Mouse (Mus musculus) midbrain, embryonic 12.5 days (tissue): Measurements from ENCODE around the gene Mfn2. TPM values are rescaled to one million over a fixed set of nuclear protein-coding genes. Genes with fewer than 3 reads are reported as not detected.

Experiments used
- ATAC-seq: fragments of 200-750 bp; cut with Nextera tagmentation; 2 replicates; pipeline ENCODE4 v1.8.0; 2017; ENCODE audit warnings: low read depth, moderate TSS enrichment, moderate library complexity; ENCODE audit not compliant: low FRiP score
- H3K27ac ChIP-seq: fragments of 300-500 bp; sonication (generic); replicated peaks from 2 replicates; pipeline ENCODE4 v1.5.1; 2016; ENCODE audit warnings: mild to moderate bottlenecking
- H3K27me3 ChIP-seq: fragments of 300-500 bp; sonication (generic); 2 replicates; pipeline ENCODE4 v1.6.1; 2016; ENCODE audit warnings: mild to moderate bottlenecking
- H3K36me3 ChIP-seq: fragments of 300-500 bp; sonication (generic); 2 replicates; pipeline ENCODE4 v1.6.1; 2016
- H3K4me1 ChIP-seq: fragments of 300-500 bp; sonication (generic); 2 replicates; pipeline ENCODE4 v1.6.1; 2016
- H3K4me2 ChIP-seq: fragments of 300-500 bp; sonication (generic); replicated peaks from 2 replicates; pipeline ENCODE4 v1.6.1; 2016; ENCODE audit warnings: mild to moderate bottlenecking, moderate library complexity
- H3K4me3 ChIP-seq: fragments of 300-500 bp; sonication (generic); 2 replicates; pipeline ENCODE4 v1.5.1; 2016; ENCODE audit warnings: mild to moderate bottlenecking
- H3K9ac ChIP-seq: fragments of 300-500 bp; sonication (generic); replicated peaks from 2 replicates; pipeline ENCODE4 v1.6.1; 2016; ENCODE audit warnings: mild to moderate bottlenecking, moderate library complexity
- H3K9me3 ChIP-seq: fragments of 300-500 bp; sonication (generic); 2 replicates; pipeline ENCODE4 v1.6.1; 2016; ENCODE audit warnings: mild to moderate bottlenecking
- WGBS: fragments of 180-500 bp; shearing (Covaris S2); methylation state at CpG from one replicate; pipeline ENCODE4 v1.1.7; 2016; 5-methylcytosine and 5-hydroxymethylcytosine counted together
- polyA plus RNA-seq: library from polyadenylated mRNA; unstranded; fragments of >200 nt; fragmentation: Nextera tagmentation; extraction: Ambion mirVana; gene quantifications from 2 replicates; pipeline ENCODE4 v1.2.1, GENCODE M21; 2016

Mfn2 gene
- polyA plus RNA-seq, 1 experiment from 2014 or later = 65.4 TPM

DNA sequence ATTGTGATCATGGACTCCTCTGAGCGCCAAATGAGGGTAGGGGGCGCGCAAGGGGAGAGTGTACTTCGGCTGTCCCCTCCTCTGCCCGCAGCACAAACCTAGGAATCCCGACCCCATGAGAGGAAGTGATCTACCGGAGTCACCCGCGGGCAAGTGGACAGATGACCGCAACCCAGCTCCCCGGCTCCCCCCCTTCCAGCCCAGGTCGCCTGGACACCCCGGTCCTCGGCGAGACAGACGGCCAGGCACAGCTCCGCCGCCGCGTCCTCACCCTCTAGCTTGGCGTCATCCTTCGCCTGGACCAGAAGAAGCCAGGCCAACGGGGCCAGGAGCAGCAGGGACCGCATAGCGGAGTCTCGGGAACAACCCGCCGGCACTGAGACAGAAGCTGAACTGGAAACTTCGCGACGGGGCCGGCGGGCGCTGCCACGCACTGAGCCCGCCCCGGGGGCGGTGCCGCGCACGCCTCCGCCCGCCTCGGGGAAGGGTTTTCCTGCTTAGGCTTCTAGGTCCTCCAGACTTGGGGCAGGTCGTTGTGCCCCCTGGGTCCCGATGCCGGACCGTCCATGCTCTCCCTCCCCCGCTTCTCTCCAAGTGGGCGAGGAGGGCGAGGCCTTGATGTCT is 31.9 kb upstream of the Mfn2 start, which contains the start of gene Plod1:
Gene Plod1, minus strand, starts transcription at position 437 of the 624 bp plus-strand sequence.
- Histone ChIP-seq H3K36me3 (0 out of 2 replicates have a peak, but pooled peaks cover 3% of the 10 kb centered on the region), H3K9ac (peak within 1 kb of the TSS; percentile 68), H3K27me3 (0 out of 2 replicates have a peak, but pooled peaks cover 10% of the 10 kb centered on the region), H3K27ac (peak within 1 kb of the TSS; percentile 39; the same call in 1 of the 2 replicates), H3K4me1 (peaks cover 13% of the 10 kb centered on the region), H3K4me3 (peak within 1 kb of the TSS; percentile 64), H3K9me3 (no peaks in the 10 kb centered on the region), H3K4me2 (peak within 1 kb of the TSS; percentile 86)
- under 1% methylated on average over 51 of the region's 51 CpGs for WGBS
- ATAC-seq = peak; percentile 45

DNA sequence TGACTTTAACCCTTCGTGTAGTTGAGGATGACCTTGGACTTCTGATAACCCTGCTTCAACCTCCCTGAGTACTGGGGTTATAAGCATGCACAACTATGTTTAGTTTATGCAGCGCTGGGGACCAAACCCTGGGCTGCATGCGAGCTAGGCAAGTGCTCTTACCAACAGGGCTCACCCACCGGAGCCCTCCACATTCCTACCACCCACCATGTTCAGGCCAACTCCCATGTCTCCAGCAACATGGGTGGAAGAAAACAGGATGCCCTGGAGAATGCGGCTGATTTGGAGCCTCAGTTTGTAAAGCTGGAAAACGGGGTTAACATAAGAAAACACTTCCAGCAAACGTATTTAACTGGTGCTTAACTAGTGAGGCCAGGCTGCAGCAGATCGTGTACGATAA is 31.4 kb upstream of the Mfn2 start:
- 21% methylated on average over 9 of the region's 9 CpGs for WGBS
- H3K4me3 ChIP-seq = peak overlapping the region; percentile 64
- peaks cover 11% of the 10 kb centered on the region; the same call in 1 of the 2 replicates for H3K4me1 ChIP-seq
- no peak overlapping the region for H3K27ac ChIP-seq
- 0 out of 2 replicates have a peak, but pooled peaks cover 5% of the 10 kb centered on the region for H3K36me3 ChIP-seq
- ATAC-seq = no peak
- H3K9me3 ChIP-seq = no peaks in the 10 kb centered on the region
- H3K9ac ChIP-seq = peak overlapping the region; percentile 68; the same call in 1 of the 2 replicates
- 0 out of 2 replicates have a peak, but pooled peaks cover 10% of the 10 kb centered on the region for H3K27me3 ChIP-seq
- peak overlapping the region; percentile 86 for H3K4me2 ChIP-seq

DNA sequence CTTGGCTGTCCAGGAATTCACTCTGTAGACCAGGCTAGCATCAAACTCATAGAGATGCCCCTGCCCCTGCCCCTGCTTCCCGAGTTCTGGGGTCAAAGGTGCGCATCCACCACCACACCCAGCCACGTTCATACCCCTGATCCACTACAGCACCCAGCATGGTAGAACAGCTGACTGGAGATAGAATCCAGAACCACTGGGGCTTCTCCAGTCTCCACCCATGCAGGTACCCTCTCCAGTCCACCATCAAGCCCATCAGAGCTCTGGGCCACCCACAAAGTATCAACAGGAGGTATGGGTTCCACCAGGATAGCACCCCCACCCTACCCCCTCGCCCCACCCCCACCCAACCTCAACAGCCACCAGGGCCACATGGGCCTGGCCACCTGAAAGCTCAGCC is 30.1 kb upstream of the Mfn2 start:
- H3K9ac ChIP-seq = no peak overlapping the region
- 79% methylated on average over 4 of the region's 4 CpGs for whole genome bisulfite sequencing
- no peak for ATAC-seq
- H3K27ac ChIP-seq = no peak overlapping the region
- H3K27me3 ChIP-seq = 0 out of 2 replicates have a peak, but pooled peaks cover 10% of the 10 kb centered on the region
- H3K36me3 ChIP-seq = 0 out of 2 replicates have a peak, but pooled peaks cover 5% of the 10 kb centered on the region
- no peak overlapping the region for H3K4me3 ChIP-seq
- no peaks in the 10 kb centered on the region for H3K9me3 ChIP-seq
- peaks cover 5% of the 10 kb centered on the region; the same call in 1 of the 2 replicates for H3K4me1 ChIP-seq
- H3K4me2 ChIP-seq = no peak overlapping the region

DNA sequence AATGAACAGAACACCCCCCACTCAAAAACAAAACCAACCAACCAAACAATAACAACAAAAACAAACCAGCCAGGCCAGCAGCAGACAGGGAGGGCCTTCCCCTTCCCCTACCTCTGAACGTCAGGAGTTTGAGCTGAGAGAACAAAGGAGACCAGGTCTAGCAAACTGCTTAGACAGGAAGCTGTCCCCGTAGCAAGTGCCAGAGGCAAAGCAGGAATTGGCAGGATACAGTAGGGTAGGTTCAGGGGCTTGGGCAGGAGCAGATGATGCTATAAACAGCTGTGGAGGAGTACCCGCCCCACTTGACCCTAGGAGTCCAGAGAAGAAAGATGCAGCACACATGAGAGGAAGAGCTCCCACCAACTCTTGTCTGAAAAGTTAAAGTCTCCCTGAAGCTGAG is 29.6 kb upstream of the Mfn2 start:
- Histone ChIP-seq H3K4me1 (peaks cover 5% of the 10 kb centered on the region; the same call in 1 of the 2 replicates), H3K4me3 (no peak overlapping the region), H3K4me2 (no peak overlapping the region), H3K27ac (no peak overlapping the region), H3K9me3 (no peaks in the 10 kb centered on the region), H3K36me3 (0 out of 2 replicates have a peak, but pooled peaks cover 5% of the 10 kb centered on the region), H3K27me3 (0 out of 2 replicates have a peak, but pooled peaks cover 10% of the 10 kb centered on the region), H3K9ac (no peak overlapping the region)
- 63% methylated on average over 3 of the region's 3 CpGs for WGBS
- no peak for ATAC-seq

GRCm38 (mm10) chr4:147930946-147931345 is 26.4 kb upstream of the Mfn2 start:
- H3K36me3 ChIP-seq = 0 out of 2 replicates have a peak, but pooled peaks cover 5% of the 10 kb centered on the region
- H3K9me3 ChIP-seq = no peaks in the 10 kb centered on the region
- H3K4me1 ChIP-seq = no peaks in the 10 kb centered on the region
- 96% methylated on average over 14 of the region's 14 CpGs for WGBS
- no peak overlapping the region for H3K9ac ChIP-seq
- H3K27ac ChIP-seq = no peak overlapping the region
- H3K27me3 ChIP-seq = no peaks in the 10 kb centered on the region
- no peak for ATAC-seq
- H3K4me2 ChIP-seq = no peak overlapping the region
- no peak overlapping the region for H3K4me3 ChIP-seq

DNA sequence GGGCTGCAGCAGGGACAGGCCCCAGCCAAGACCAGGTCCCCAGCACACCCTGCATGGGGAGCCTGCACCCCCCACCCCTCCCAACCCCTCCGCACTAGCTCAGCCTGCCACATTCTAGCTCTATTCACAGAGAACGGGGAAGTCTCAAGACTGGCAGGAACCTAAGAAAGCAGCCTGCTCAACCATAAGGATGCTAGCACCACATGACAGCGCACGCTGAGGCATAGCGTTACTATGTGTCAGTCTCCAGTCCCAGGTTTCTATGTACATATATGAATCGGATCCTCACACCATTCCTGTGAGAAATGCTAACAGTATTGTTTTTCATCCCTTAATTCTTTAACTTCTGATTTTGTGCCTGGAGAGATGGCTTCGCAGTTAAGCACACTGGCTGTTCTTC is 24.0 kb upstream of the Mfn2 start:
- no peak overlapping the region for H3K4me3 ChIP-seq
- peak; percentile 32; the same call in 1 of the 2 replicates for ATAC-seq
- no peak overlapping the region for H3K27ac ChIP-seq
- H3K9me3 ChIP-seq = no peaks in the 10 kb centered on the region
- no peaks in the 10 kb centered on the region for H3K4me1 ChIP-seq
- H3K27me3 ChIP-seq = no peaks in the 10 kb centered on the region
- WGBS = 68% methylated on average over 7 of the region's 7 CpGs
- 0 out of 2 replicates have a peak, but pooled peaks cover 5% of the 10 kb centered on the region for H3K36me3 ChIP-seq
- no peak overlapping the region for H3K4me2 ChIP-seq
- H3K9ac ChIP-seq = no peak overlapping the region

- no peaks in the 10 kb centered on the region for H3K9me3 ChIP-seq
- no peaks in the 10 kb centered on the region for H3K27me3 ChIP-seq
- H3K4me3 ChIP-seq = no peak overlapping the region
- H3K36me3 ChIP-seq = 0 out of 2 replicates have a peak, but pooled peaks cover 5% of the 10 kb centered on the region
- H3K27ac ChIP-seq = no peak overlapping the region
- no peak overlapping the region for H3K4me2 ChIP-seq
- no peaks in the 10 kb centered on the region for H3K4me1 ChIP-seq
- H3K9ac ChIP-seq = no peak overlapping the region
- WGBS = 5% methylated on average over 9 of the region's 9 CpGs
- ATAC-seq = peak; percentile 38; the same call in 1 of the 2 replicates
Observed at GRCm38 (mm10) chr4:147928136-147928535, 23.6 kb upstream of the Mfn2 start.

- Histone ChIP-seq H3K27me3 (no peaks in the 10 kb centered on the region), H3K27ac (no peak overlapping the region), H3K9ac (no peak overlapping the region), H3K4me3 (no peak overlapping the region), H3K4me2 (no peak overlapping the region), H3K36me3 (0 out of 2 replicates have a peak, but pooled peaks cover 5% of the 10 kb centered on the region), H3K9me3 (no peaks in the 10 kb centered on the region), H3K4me1 (no peaks in the 10 kb centered on the region)
- ATAC-seq = no peak
- 48% methylated on average over 8 of the region's 8 CpGs for WGBS
Observed at GRCm38 (mm10) chr4:147927705-147928104, 23.2 kb upstream of the Mfn2 start.

DNA sequence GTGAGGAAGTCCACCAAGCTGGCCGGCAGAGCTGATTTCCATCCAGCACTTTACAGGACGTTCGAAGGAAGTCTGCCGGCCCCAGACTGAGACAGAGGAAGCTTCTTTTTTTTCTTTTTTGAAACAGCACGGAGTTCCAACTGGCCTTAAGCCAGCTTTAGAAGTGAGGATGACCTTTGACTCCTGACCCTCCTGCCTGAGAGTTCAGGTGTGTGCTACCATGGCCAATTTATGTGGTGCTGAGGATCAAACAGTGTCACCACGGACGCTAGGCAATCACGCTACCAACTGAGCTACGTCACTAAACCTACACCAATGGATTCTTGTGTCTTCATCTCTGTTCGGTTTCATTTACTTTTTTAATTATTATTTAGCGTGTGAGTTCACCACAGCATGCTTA is 17.8 kb upstream of the Mfn2 start:
- Histone ChIP-seq H3K9ac (no peak overlapping the region), H3K4me2 (no peak overlapping the region), H3K9me3 (no peaks in the 10 kb centered on the region), H3K4me3 (no peak overlapping the region), H3K4me1 (no peaks in the 10 kb centered on the region), H3K27me3 (no peaks in the 10 kb centered on the region), H3K27ac (no peak overlapping the region), H3K36me3 (0 out of 2 replicates have a peak, but pooled peaks cover 2% of the 10 kb centered on the region)
- WGBS = 80% methylated on average over 11 of the region's 11 CpGs
- no peak for ATAC-seq

- Histone ChIP-seq H3K27me3 (no peaks in the 10 kb centered on the region), H3K36me3 (0 out of 2 replicates have a peak, but pooled peaks cover 5% of the 10 kb centered on the region), H3K4me1 (no peaks in the 10 kb centered on the region), H3K27ac (no peak overlapping the region), H3K9ac (no peak overlapping the region), H3K4me3 (no peak overlapping the region), H3K9me3 (no peaks in the 10 kb centered on the region), H3K4me2 (0 out of 2 replicates have a peak overlapping the region, but pooled peaks have one; percentile 9)
- peak; percentile 57 for ATAC-seq
- 31% methylated on average over 10 of the region's 10 CpGs for WGBS
Observed at GRCm38 (mm10) chr4:147920973-147921372, 16.5 kb upstream of the Mfn2 start.

DNA sequence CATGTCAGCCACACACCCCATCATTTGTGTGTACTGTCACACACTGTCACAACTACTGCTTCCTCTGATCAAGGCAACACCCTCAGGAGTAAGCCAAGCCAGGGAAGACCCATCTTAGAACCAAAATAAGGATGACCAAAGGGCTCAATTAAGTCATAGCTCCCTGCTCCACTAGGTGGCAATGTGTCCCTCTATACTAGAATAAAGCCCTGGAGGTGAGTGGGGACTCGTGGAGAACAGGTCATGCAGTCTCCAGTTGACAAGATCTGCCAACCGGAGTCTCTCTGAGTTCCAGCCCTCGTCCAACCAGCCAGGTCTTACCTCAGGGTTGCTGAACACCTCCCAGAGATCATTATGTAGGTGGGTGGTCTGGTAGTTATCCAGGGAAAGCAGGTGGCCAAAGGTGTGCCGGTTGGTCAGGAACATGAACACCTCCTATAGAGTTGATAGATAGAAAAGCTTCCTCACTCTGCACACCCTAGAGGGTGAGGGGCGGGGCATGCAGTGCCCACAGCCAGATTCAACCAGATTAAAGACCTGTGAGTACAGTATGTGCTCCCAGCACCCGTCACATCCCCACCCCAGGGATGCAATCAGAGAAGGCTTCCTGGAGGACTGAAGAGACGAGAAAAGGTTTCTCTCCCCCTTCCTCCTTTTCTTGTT is 14.1 kb upstream of the Mfn2 start:
- H3K9me3 ChIP-seq = no peaks in the 10 kb centered on the region
- ATAC-seq = peak; percentile 27; the same call in 1 of the 2 replicates
- WGBS = 64% methylated on average over 7 of the region's 7 CpGs
- 0 out of 2 replicates have a peak, but pooled peaks cover 5% of the 10 kb centered on the region for H3K36me3 ChIP-seq
- no peak overlapping the region for H3K27ac ChIP-seq
- H3K4me2 ChIP-seq = no peak overlapping the region
- H3K9ac ChIP-seq = no peak overlapping the region
- no peaks in the 10 kb centered on the region for H3K4me1 ChIP-seq
- H3K4me3 ChIP-seq = no peak overlapping the region
- no peaks in the 10 kb centered on the region for H3K27me3 ChIP-seq

GRCm38 (mm10) chr4:147909486-147909885 is 5.0 kb upstream of the Mfn2 start:
- Histone ChIP-seq H3K9ac (no peak overlapping the region), H3K4me3 (no peak overlapping the region), H3K27me3 (0 out of 2 replicates have a peak, but pooled peaks cover 6% of the 10 kb centered on the region), H3K4me2 (no peak overlapping the region), H3K36me3 (no peaks in the 10 kb centered on the region), H3K27ac (no peak overlapping the region), H3K4me1 (peaks cover 4% of the 10 kb centered on the region; the same call in 1 of the 2 replicates), H3K9me3 (no peaks in the 10 kb centered on the region)
- no peak for ATAC-seq
- WGBS = 91% methylated on average over 5 of the region's 5 CpGs
